Mouse (Mus musculus) kidney, postnatal 0 days (tissue): ENCODE results near the gene Gm21103. TPM values are rescaled to one million over a fixed set of nuclear protein-coding genes. Genes with fewer than 3 reads are reported as not detected.
"Not testable (repeated sequence)": the region's sequence is repeated elsewhere in the genome, so short reads cannot be mapped to it uniquely, and the experiment has no call there.

Experiments
- ATAC-seq: fragments of 200-750 bp; cut with Nextera tagmentation; replicated peaks from 2 replicates; pipeline ENCODE4 v1.8.0; 2017; ENCODE audit warnings: low read depth, moderate number of reproducible peaks, moderate TSS enrichment, moderate library complexity; ENCODE audit not compliant: low FRiP score
- DNase-seq: peaks from one replicate; pipeline ENCODE4 v3.0.0-alpha.2; 2016; ENCODE audit warnings: low spot score
- H3K27ac ChIP-seq: fragments of 300-500 bp; sonication (generic); 2 replicates; pipeline ENCODE4 v1.5.1; 2014; ENCODE audit warnings: mild to moderate bottlenecking
- H3K27me3 ChIP-seq: fragments of 300-500 bp; sonication (generic); 2 replicates; pipeline ENCODE4 v1.6.1; 2014; ENCODE audit warnings: low read length, mixed read lengths; ENCODE audit not compliant: insufficient read depth
- H3K36me3 ChIP-seq: fragments of 300-500 bp; sonication (generic); 2 replicates; pipeline ENCODE4 v1.6.1; 2014; ENCODE audit warnings: low read length, mixed read lengths; ENCODE audit not compliant: insufficient read depth
- H3K4me1 ChIP-seq: fragments of 300-500 bp; sonication (generic); replicated peaks from 2 replicates; pipeline ENCODE4 v1.6.1; 2014; ENCODE audit warnings: antibody characterized with exemption, low read length, mixed read lengths; ENCODE audit not compliant: insufficient read depth
- H3K4me2 ChIP-seq: fragments of 300-500 bp; sonication (generic); 2 replicates; pipeline ENCODE4 v1.6.1; 2014; ENCODE audit warnings: mild to moderate bottlenecking, low read length, moderate library complexity, mixed read lengths
- H3K4me3 ChIP-seq: fragments of 300-500 bp; sonication (generic); replicated peaks from 2 replicates; pipeline ENCODE4 v1.5.1; 2014; ENCODE audit warnings: low read depth, low read length
- H3K9ac ChIP-seq: fragments of 300-500 bp; sonication (generic); 2 replicates; pipeline ENCODE4 v1.6.1; 2014; ENCODE audit warnings: low read depth, low read length
- H3K9me3 ChIP-seq: fragments of 300-500 bp; sonication (generic); replicated peaks from 2 replicates; pipeline ENCODE4 v1.6.1; 2016; ENCODE audit warnings: low read length, inconsistent platforms, mixed read lengths
- WGBS: fragments of 180-500 bp; shearing (Covaris S2); extraction: QIAGEN DNeasy Blood & Tissue Kit; methylation state at CpG from one replicate; pipeline ENCODE4 v1.1.7; 2014; 5-methylcytosine and 5-hydroxymethylcytosine counted together
- polyA plus RNA-seq: library from polyadenylated mRNA; unstranded; fragments of >200 nt; fragmentation: Nextera tagmentation; extraction: Ambion mirVana; gene quantifications from 2 replicates; pipeline ENCODE4 v1.2.1, GENCODE M21; 2015

Gm21103 gene
- polyA plus RNA-seq: not detected in 2 replicates

- not testable (repeated sequence) for H3K4me3 ChIP-seq, H3K36me3 ChIP-seq, DNase-seq, H3K4me1 ChIP-seq, H3K27ac ChIP-seq, H3K27me3 ChIP-seq, H3K9me3 ChIP-seq, ATAC-seq, H3K4me2 ChIP-seq, H3K9ac ChIP-seq
- WGBS: 73% methylated on average over 2 of the region's 2 CpGs
Measured at GRCm38 (mm10) chr14:6304743-6305142, at the start of gene Gm21103. Gm21103 (minus strand) TSS chr14:6304843.

GRCm38 (mm10) chr14:6343578-6343977, 38.9 kb upstream of the Gm21103 start, which contains the start of gene Gm3618:
Gm3618 (minus strand) TSS chr14:6343678.
- not testable (repeated sequence) for H3K9me3 ChIP-seq, H3K9ac ChIP-seq, ATAC-seq, H3K27ac ChIP-seq, H3K4me3 ChIP-seq, H3K36me3 ChIP-seq, H3K27me3 ChIP-seq, DNase-seq, H3K4me2 ChIP-seq, H3K4me1 ChIP-seq
- no CpG with 5 or more reads among the region's 10 CpGs for WGBS

GRCm38 (mm10) chr14:6286931-6287715, 17.5 kb downstream of the Gm21103 start, which contains the start of gene Gm3411:
Gm3411 (minus strand) TSS chr14:6287250.
- peak within 1 kb of the TSS; percentile 32 for H3K4me3 ChIP-seq
- DNase-seq: peak; percentile 51
- H3K9ac ChIP-seq, H3K36me3 ChIP-seq, H3K27me3 ChIP-seq, H3K27ac ChIP-seq, H3K9me3 ChIP-seq, ATAC-seq, H3K4me1 ChIP-seq: not testable (repeated sequence)
- peak within 1 kb of the TSS; percentile 58 for H3K4me2 ChIP-seq
- WGBS: 4% methylated on average over 50 of the region's 57 CpGs

Other genes with a start within 250 kb of the Gm21103 start
- gene Gm6337, start 246.6 kb downstream of the Gm21103 start, polyA plus RNA-seq: not detected in 2 replicates
- gene Gm8206, start 210.9 kb downstream of the Gm21103 start, polyA plus RNA-seq: 0.47 and 0.50 TPM in 2 replicates
- 0.79 and 1.1 TPM in 2 replicates for gene Gm3468, start 196.2 kb downstream of the Gm21103 start, polyA plus RNA-seq
- gene Gm3476, start 179.0 kb downstream of the Gm21103 start, polyA plus RNA-seq: not detected in 2 replicates
- not detected in 2 replicates for gene Gm21560, start 85.6 kb downstream of the Gm21103 start, polyA plus RNA-seq
- gene Gm3411, start 17.6 kb downstream of the Gm21103 start, polyA plus RNA-seq: 0.67 and 0.79 TPM in 2 replicates
- not detected in 2 replicates for gene Gm3618, start 38.8 kb upstream of the Gm21103 start, polyA plus RNA-seq
- gene Gm16440, start 85.5 kb upstream of the Gm21103 start, polyA plus RNA-seq: not detected in 2 replicates
- 0.37 TPM in 1 of 2 replicates, not detected in the other for gene Gm3591, start 107.6 kb upstream of the Gm21103 start, polyA plus RNA-seq
- gene Gm3594, start 139.8 kb upstream of the Gm21103 start, polyA plus RNA-seq: not detected in 2 replicates
- gene Gm8356, start 232.4 kb upstream of the Gm21103 start, polyA plus RNA-seq: not detected in 2 replicates